Comparison of ENCODE assay signal across 20 mouse cellular contexts in the genomic region with DNA sequence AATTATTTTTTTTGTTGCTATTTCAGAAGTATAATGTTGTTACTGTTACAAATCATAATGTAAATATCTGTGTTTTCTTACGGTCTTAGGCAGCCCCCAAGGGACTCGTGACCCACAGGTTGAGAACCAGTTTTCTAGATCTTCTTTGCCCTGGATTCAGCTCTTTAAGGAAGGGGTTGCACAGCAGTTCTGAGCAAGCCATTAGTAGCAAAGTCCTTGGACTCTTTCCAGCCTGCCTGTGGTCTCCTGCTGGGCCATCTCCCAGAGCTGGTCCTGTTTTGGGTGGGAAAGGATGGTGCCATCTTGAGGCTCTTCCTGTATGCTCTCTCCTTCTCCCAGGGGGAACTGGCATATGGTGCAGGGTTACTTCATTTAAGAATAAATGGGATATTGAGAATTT.
A peak's percentile ranks its signal among the peaks of the same experiment; 100 is the strongest.
DNase-seq lines count a peak whose midpoint lies in the region; ATAC-seq lines count a peak whose summit lies in the region.
"Had no signal": no experiment of that assay in that cellular context is flagged by ENCODE, and none has a peak within 500 bp of the region (broad histone marks: within the 10 kb centered on the region; RNA-seq: fewer than 3 reads in every experiment).

No protein-coding gene starts in this region.

- H3K36me3 ChIP-seq in forebrain, embryonic 14.5 days (ENCODE audit: control insufficient read depth, insufficient read depth, low read length) = no peaks in the 10 kb centered on the region
- no peaks in the 10 kb centered on the region for H3K36me3 ChIP-seq in forebrain, embryonic 10.5 days (replicated peaks)
- H3K36me3 ChIP-seq in forebrain, embryonic 15.5 days = no peaks in the 10 kb centered on the region
- H3K36me3 ChIP-seq: heart, embryonic 15.5 days; limb, embryonic 15.5 days; liver, embryonic 15.5 days; neural tube, embryonic 12.5 days had no signal

- H3K9ac ChIP-seq in forebrain, embryonic 14.5 days (ENCODE audit: low read length) = no peak overlapping the region
- H3K9ac ChIP-seq in forebrain, embryonic 15.5 days (replicated peaks) = no peak overlapping the region
- H3K9ac ChIP-seq: heart, embryonic 15.5 days; limb, embryonic 15.5 days; liver, embryonic 15.5 days; neural tube, embryonic 12.5 days had no signal

- ATAC-seq in forebrain, embryonic 14.5 days = peak; percentile 30
- ATAC-seq in forebrain, embryonic 15.5 days (replicated peaks) = 0 out of 2 replicates have a peak, but pooled peaks have one; percentile 29
- ATAC-seq: intestine, postnatal 0 days; lung, postnatal 0 days had no signal

- no peaks in the 10 kb centered on the region for H3K27me3 ChIP-seq in forebrain, embryonic 14.5 days (replicated peaks; ENCODE audit: control insufficient read depth, insufficient read depth, low read length)
- no peaks in the 10 kb centered on the region for H3K27me3 ChIP-seq in forebrain, embryonic 10.5 days (ENCODE audit: poor library complexity, severe bottlenecking)
- H3K27me3 ChIP-seq in forebrain, embryonic 15.5 days = no peaks in the 10 kb centered on the region
- H3K27me3 ChIP-seq: heart, embryonic 15.5 days; limb, embryonic 15.5 days; liver, embryonic 15.5 days; neural tube, embryonic 12.5 days had no signal

- H3K9me3 ChIP-seq in forebrain, embryonic 14.5 days (replicated peaks; ENCODE audit: control insufficient read depth, low read length) = no peaks in the 10 kb centered on the region
- no peaks in the 10 kb centered on the region for H3K9me3 ChIP-seq in forebrain, embryonic 10.5 days
- H3K9me3 ChIP-seq in forebrain, embryonic 15.5 days = no peaks in the 10 kb centered on the region
- H3K9me3 ChIP-seq: heart, embryonic 15.5 days; limb, embryonic 15.5 days; liver, embryonic 15.5 days; neural tube, embryonic 12.5 days had no signal

- H3K27ac ChIP-seq in forebrain, embryonic 14.5 days (ENCODE audit: low read depth, low read length) = no peak overlapping the region; the same call in 1 of the 2 replicates
- H3K27ac ChIP-seq in forebrain, embryonic 10.5 days = no peak overlapping the region
- peak overlapping the region; percentile 70; the same call in 1 of the 2 replicates for H3K27ac ChIP-seq in forebrain, embryonic 15.5 days (replicated peaks)
- H3K27ac ChIP-seq: heart, adult 2 months; heart, embryonic 15.5 days; limb, embryonic 15.5 days; liver, embryonic 15.5 days; neural tube, embryonic 12.5 days had no signal

- H3K4me3 ChIP-seq in forebrain, embryonic 14.5 days (ENCODE audit: low read depth, low read length) = no peak overlapping the region
- H3K4me3 ChIP-seq in forebrain, embryonic 10.5 days = no peak overlapping the region
- no peak overlapping the region for H3K4me3 ChIP-seq in forebrain, embryonic 15.5 days
- H3K4me3 ChIP-seq: erythroblast, embryonic 14.5 days; heart, adult 2 months; heart, embryonic 15.5 days; limb, embryonic 15.5 days; liver, embryonic 15.5 days; neural tube, embryonic 12.5 days had no signal

- H3K4me1 ChIP-seq in forebrain, embryonic 14.5 days (ENCODE audit: control insufficient read depth, insufficient read depth, low read length) = peaks cover 46% of the 10 kb centered on the region
- peaks cover 44% of the 10 kb centered on the region for H3K4me1 ChIP-seq in forebrain, embryonic 10.5 days
- peaks cover 41% of the 10 kb centered on the region for H3K4me1 ChIP-seq in forebrain, embryonic 15.5 days
- H3K4me1 ChIP-seq: liver, embryonic 15.5 days had no signal

- DNase-seq in cerebellum, postnatal 10 days = peak; percentile 56 to 58
- no peak for DNase-seq in cerebellum, adult 8-10 months
- peak; percentile 48 for DNase-seq in forebrain, embryonic 14.5 days (ENCODE audit: low spot score)
- no peak for DNase-seq in forebrain, embryonic 10.5 days (ENCODE audit: extremely low spot score, low spot score)
- peak; percentile 14 for DNase-seq in lung, postnatal 10 days
- no peak for DNase-seq in lung, postnatal 25 days (ENCODE audit: low spot score)
- DNase-seq in T-cell, adult 2 months (ENCODE audit: low spot score) = no peak
- DNase-seq: B cell, adult 2 months; heart, adult 2 months; heart, postnatal 4 days; spleen, adult 18-20 months; thymus, postnatal 25 days had no signal

- 67% methylated on average over 2 of the region's 2 CpGs for WGBS in forebrain, embryonic 14.5 days
- 84% methylated on average over 2 of the region's 2 CpGs for WGBS in forebrain, embryonic 10.5 days
- WGBS in forebrain, embryonic 15.5 days = 73% methylated on average over 2 of the region's 2 CpGs

- H3K4me2 ChIP-seq in forebrain, embryonic 14.5 days (ENCODE audit: low read length) = no peak overlapping the region
- H3K4me2 ChIP-seq in forebrain, embryonic 15.5 days (replicated peaks) = no peak overlapping the region
- H3K4me2 ChIP-seq: heart, embryonic 15.5 days; limb, embryonic 15.5 days; liver, embryonic 15.5 days; neural tube, embryonic 12.5 days had no signal

Comparison
In these comparisons a context has a peak if more than half of its experiments do, and no peak if none do; other contexts are left out.
1. DNase-seq: peak in cerebellum, postnatal 10 days (2 of 2), forebrain, embryonic 14.5 days (single experiment) and lung, postnatal 10 days (single experiment); none in cerebellum, adult 8-10 months (single experiment), forebrain, embryonic 10.5 days (single experiment), lung, postnatal 25 days (single experiment) and T-cell, adult 2 months (single experiment).